Mouse (Mus musculus): ENCODE measurements around the gene Slc34a1.

Slc34a1 gene

DNA sequence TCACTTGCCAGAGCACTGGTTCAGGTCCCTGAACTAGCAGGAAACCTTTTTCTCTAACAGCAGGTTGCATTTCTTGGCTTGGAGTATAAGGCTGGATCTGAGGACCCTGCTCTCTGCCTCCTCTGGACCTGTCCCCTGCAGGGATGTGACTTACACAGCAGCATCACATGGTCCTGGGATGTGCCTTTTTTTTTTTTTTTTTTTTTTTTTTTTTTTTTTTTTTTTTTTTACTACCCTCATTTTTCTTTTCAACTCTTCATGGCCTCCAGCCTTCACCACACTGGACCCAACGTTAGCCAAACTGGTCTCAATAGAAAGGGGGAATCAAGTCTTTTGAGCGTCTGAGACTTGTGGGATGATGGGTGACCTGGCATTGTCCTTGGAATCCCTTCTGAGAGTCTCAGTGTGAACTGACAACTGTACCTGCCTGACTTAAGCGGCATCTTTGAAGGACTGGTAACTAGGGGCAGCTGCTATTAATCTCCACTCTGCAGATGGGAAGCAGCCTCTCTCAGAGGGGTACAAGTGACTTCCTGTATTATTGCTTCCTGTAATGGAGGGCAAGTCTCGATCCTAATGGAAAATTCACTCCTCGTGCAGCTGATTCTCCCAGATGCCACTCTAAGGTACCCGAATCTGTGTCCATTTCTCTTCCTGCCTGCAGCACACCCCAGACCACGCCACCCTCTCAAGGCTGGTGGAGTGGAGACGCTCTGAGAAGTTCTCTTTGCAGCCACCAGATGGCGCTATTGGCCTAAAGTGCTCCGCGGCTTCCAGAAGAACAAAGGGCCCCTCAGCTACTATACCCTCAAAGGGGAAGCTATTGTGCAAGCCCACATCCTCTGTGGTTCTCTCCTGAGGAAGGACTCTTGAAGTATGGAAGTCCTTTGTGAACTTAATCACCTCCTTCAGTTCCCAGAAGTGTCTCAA lies 7.1 kb downstream of the Slc34a1 start:
- DNase-seq (ENCODE audit: low read depth), result peak; percentile 94

DNA sequence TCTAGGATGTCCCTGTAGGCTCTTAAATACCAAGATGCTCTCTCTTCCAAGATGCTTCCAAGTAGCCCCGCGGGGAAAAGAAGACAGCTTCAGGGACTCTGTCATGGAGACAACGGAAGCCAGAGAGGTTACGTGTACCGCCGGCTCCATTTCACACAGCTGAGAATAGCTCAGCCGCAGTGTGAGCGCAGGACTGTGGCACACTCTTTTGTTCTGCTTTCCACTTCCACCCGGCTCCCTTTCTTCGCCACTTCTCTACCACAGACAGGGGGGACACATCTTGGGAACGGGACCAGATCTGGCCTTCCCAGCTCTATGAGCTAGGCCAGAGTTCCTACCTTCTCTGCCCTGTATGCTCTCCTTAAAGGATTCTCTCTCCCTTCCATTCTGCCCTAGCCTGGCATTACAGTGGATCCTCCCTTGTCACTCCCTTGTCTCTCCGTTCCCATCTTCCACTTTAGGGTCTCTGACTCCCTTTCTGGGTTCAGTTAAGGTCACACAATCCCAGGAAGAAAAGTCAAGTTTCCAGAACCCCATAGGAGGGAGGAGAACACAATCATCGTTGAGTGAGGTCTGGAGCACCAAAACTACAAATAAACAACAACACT lies 7.9 kb downstream of the Slc34a1 start:
- DNase-seq (ENCODE audit: low read depth), result no peak

DNA sequence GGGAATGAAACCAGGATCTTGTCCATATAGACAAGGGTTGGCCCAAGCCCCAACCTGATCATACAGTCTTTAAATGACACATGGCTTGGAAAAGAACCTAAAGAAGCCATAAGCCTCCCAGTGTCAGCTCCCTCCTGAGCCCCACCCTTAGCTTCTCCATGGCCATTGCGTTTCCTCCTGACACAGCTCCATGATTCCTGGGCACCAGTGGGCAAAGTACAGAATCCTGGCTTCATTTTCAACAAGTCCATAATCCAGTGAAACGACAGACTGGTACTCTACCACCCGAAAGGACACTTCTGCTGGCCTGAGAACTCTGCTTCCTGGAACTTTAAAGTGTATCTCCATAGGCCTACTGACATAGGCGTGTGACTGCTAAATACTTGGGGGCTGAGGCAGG lies 9.4 kb downstream of the Slc34a1 start:
- DNase-seq (ENCODE audit: low read depth), result no peak

DNA sequence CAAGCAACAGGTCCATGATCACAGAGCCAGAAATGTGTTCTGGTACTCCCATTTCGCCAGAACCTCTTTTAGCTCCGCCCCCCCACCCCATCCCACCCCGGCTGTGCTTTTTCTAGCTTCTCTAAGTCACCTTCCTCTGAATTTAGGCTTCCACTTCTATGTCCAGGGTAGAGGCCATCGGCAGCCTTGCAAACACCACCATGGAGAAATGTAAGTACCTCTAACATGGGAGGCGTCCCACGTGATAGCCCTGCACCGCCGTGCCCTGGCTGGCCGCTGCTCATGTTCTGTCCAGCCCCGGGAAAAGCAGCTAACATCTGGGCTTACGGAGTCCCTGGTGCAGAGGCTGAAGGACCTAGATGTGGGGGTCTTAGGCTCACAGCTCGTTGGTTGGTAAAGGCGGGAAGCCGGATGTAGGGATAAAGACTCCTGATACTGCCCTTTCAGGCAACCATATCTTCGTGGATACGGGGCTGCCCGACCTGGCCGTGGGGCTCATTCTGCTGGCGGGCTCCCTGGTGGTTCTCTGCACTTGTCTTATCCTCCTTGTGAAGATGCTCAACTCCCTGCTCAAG lies 10.6 kb downstream of the Slc34a1 start:
- DNase-seq (ENCODE audit: low read depth), result no peak

DNA sequence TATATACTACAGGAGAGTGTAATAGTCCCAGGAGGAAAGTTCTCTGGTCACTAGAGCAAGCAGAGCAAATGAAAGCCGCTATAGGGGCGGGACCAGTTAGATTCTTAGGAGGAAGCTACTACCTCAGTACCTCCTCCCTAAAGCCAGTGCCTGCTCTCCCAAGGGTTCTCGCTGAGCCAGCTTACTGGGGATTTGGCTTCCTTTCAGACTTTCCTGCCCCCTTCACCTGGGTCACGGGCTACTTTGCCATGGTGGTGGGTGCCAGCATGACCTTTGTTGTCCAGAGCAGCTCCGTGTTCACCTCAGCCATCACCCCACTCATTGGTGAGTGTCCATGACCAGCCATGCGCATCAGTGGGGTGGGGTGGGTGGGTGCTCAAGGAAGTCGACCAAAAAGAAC lies 13.8 kb downstream of the Slc34a1 start:
- DNase-seq (ENCODE audit: low read depth), result no peak

DNA sequence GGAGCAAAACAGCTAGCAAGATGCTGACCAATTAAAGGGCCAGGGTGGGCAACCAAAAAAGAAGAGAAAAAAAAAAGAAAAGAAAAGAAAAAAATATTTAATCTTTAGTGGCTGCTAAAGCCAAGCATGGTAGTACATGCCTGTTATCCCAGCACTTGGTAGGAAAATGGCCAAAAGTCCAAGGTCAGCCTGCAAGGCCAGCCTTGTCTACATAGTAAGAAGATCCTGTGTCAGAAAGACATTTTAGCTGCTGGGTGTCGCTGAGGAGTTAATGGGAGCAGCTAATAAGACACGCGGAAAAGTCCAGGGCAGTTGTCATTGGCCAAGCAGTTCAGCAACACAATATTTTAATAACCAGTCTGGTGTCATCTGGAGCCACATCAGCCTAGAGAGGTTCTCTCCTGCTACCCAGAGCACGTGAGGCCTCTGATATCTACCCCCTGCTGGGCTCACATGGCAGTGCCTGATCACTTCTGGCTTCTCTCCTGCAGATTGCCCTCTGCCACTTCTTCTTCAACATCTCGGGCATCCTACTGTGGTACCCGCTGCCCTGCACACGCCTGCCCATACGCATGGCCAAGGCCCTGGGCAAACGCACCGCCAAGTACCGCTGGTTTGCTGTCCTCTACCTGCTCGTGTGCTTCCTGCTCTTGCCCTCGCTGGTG lies 14.8 kb downstream of the Slc34a1 start:
- DNase-seq (ENCODE audit: low read depth), result no peak

DNA sequence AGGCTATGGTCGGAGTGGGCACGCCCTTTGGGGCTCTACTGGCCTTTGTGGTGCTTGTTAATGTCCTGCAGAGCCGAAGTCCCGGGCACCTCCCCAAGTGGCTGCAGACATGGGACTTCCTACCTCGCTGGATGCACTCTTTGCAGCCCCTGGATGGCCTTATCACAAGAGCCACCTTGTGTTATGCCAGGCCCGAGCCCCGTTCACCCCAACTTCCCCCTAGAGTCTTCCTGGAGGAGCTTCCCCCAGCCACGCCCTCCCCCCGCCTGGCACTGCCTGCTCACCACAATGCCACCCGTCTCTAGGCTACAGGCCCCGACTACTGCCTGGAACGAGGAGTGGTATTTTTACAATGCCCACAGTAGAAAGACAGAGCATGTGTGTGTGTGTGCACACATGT lies 15.3 kb downstream of the Slc34a1 start:
- DNase-seq (ENCODE audit: low read depth), result no peak

DNA sequence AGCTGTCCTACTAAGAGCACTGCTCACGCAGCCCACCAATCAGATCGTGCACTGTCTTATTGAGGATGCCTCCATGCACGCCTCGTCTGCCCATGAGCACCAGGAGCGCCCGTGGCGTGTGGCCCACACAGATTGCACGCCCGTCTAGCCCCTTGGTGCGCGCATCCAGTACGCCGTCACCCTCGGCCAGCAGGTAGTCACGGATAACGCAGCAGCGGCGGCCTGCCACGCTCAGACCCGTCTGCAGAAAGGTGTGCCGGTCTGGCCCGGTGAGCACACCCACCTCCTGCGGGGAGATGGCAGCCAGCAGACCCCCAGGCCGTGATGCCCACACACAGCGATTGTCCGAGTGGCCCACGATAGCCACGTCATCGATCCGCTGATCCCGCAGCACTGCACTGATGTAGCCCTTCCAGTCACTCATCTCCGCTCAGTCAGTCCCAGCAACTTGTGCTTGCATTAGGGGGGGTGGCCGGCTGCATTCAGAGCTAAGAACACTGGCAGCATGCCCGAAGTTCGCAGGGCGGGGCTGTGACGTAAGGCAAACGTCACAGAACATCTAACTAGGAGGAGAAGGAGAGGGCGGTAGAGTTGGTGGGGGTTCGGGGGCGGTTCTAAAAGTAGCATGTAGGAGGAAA lies 16.9 kb downstream of the Slc34a1 start, which contains the start of gene Pfn3:
Pfn3 (minus strand) TSS at position 490 of the 638 bp plus-strand sequence.
- DNase-seq (ENCODE audit: low read depth), result no peak

DNA sequence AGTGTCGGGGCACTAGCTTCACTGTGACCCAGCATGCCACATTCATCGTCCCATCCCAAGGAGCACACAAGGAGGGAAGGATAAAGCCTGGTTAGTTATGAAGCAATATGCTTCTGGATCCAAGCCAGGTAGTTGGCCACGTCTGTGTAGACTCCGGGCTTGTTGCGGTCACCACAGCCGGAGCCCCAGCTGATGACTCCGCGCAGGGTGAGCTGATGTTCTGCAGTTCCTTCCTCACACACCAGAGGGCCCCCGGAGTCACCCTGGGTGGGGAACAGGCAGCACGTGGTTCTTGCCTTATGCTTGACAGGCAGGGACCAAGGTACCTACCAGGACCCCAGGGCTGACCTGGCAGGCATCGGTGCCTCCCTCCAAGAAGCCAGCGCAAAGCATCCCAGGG lies 20.0 kb downstream of the Slc34a1 start:
- peak; percentile 93 for DNase-seq (ENCODE audit: low read depth)

DNA sequence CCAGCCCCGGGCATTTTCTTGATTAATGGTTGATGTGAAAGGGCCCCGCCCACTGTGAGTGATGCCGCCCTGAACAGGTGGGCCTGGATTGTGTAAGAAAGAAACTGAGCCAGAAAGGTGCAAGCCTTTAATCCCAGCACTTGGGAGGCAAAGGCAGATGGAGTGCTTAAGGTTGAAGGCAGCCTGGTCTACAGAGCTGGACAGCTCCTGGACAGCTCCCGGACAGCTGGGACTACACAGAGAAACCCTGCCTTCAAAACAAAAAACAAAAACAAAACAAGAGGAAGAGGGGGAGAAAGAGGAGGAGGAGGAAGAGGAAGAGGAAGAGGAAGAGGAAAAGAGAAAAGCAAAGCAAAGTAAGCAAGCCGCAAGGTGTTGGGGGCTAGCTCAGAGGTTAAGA lies 21.2 kb downstream of the Slc34a1 start:
- DNase-seq (ENCODE audit: low read depth), result no peak

DNA sequence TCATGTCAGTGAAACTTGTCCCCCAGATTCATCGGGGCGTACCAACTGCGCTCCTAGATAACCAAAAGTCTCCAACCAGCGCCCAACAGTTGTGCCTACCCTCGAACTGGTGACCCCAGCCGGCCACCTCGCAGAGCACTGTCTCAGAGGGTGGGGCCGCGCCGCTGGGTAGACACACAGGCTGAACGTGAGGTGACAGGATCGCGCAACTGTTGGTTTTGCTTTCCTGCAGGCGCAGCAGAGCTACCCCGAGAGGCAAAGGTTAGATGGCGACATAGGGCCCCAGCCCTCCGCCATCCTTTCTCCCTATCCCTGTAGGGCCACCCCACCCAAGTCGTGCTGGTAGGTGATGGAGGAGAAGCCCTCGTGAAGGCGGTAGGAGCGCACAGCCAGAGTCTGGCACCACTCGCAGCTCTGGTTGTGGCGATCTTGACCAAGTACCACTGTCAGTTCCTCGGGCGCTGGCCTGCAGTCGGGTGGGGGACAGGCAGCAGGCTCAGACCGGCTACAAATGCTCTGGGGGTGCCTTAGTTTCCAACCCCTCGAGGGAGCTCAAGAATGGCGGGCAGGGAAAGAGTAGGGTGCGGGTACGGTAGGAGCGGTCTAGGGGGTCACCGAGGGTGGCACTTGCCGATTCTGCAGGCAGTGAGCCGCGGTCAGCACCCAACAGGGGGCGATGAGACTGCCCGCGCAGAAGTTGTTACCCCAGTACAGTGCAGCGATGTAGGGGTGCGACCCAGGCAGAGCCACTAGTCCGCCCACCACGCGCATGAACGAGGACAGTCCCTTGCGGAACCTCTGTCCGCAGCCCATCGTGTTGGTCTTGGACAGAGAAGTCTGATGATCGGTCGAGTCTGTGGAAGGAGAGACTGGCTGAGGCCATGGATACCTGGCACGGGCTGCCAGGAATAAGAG lies 22.3 kb downstream of the Slc34a1 start:
- DNase-seq (ENCODE audit: low read depth), result peak; percentile 43

DNA sequence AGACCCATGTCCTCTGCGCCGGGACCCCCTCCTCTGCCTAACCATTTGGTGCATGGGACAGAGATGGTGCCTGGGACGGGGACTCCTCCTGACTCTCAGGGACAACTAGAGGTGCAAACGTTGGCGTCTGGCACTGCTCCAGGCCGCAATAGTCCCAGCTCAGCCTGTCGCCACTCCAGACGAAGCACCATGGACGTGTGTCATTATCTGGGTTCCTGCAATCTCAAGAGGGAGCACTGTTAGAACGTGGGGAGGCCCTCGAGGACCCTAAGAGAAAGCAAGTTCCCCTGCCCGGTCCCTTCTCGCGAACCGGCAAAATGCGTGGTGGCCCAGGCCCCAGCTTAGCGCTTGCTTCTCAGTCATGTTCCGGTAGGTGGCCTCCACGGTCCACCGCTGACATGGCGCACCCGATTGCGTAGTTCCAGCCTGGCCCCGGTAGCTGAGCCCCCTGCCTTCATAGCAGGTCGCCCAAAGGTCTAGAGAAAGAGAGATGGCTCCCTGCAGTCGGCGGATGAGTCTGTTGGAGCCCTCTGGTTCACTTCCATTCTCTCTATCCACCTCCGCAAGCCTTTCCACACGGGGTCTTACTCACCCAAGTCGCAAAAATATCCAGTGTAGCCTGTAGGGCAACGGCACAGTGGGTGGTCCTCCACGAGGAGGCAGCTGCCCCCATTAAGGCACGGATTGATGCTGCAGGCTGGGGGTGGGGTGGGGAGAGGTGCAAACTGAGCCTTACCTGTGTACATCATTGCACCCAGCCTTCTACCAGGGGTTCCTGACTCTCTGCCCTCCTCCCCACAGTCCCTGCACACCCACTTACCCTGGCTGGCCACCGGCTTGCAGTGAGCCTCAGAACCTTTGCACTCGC lies 23.2 kb downstream of the Slc34a1 start:
- peak; percentile 90 for DNase-seq (ENCODE audit: low read depth)

DNA sequence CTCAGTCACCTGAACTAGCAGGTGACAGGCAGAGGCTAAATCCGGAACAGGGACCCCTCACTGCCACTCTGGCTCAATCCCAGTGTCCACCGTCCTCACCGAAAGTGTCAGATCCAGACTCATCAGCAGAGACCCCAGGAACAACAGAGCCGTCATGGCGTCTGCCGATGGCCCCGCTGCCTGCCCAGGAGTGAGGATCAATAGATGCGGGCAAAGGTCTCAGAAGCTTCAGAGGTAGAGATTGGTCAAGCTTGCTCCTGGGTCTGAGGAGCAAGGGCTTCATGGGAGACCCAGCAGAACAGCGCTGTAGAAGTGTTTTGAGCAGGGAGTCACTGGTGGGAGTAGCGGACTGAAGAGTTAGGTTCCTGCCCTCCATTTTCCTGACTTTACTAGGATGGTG lies 28.6 kb downstream of the Slc34a1 start, which contains the start of gene F12:
F12 (minus strand) TSS at position 181 of the 400 bp plus-strand sequence.
- DNase-seq (ENCODE audit: low read depth), result no peak

DNA sequence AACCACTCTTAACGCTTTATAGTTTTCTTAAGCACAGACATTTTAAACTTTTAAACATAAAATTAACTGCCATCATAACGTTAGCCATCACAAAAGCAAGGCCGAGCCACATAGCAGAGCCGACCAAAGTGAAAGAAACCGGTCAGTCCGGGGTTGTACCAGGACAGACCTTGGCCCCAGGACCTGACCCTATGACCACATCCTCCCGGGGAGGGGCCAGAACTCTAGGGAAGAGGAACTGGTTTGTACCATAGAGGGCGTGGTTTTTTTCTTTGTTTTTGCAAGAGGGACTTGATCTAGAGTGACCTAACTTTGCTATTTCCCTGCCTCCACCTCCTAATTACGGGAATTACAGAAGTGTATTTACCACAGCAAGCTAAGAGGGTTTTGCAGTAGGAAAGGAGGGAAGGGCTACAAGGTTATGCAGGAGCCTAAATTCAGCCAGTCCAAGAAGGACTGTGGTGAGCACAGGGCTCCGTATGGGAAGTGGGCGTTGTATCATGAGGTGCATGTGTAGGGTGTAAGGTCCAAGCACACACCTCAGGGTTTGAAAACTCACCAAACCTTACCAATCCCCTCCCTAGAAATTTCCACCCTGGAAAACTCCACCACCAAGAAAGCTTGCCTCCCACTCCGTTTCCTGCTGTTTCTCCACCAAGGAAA lies 31.4 kb downstream of the Slc34a1 start:
- no peak for DNase-seq (ENCODE audit: low read depth)

DNA sequence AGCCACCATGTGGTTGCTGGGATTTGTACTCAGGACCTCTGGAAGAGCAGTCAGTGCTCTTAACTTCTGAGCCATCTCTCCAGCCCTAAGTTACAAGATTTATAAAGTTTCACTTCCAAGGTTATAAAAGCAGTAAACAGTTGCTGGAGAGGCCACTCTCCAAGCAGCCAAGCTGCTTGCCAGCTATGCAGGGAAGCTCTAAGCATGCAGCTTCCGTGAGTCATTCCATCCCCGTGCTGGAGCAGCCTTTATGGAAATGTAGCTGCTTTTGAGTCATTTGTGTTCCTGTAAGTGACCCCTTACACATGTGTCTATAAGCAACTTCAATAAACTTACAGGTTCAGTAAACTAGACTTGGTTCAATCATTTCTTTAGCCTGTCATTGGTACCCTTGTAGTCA lies 32.6 kb downstream of the Slc34a1 start:
- DNase-seq (ENCODE audit: low read depth), result no peak

DNA sequence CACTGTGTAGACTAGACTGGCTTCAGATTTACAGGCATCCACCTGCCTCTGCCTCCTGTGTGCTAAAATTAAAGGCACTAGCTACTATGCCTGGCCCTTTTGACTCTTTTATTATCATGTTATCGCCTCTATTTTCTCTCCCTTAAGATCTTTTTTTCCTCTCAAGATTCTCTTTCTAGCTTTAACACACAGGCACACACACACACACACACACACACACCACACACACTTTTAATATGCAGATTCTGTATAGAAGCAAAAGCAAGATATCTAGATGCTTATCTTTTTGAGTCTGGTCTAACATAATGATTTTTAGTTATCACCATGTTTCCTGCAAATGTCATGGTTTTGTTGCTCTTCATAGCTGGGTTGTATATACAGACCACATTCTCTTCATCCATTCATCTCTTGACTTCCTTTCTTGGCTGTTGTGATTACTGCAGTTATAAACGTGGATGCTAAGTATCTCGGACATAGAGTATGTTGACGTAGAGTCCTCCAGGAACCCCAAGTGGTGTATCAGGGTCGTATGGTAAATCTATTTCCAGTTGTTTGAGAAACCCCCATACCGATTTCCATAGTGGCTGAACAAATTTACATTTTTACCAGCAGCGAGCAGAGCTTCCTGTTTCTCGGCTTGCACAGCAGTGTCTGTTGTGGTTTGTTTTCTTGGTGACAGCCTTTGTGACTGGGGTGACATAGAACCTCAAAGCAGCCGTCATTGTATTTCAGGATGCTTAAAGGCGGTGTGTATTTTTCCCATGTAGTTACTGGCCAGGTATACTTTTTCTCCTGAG lies 34.1 kb downstream of the Slc34a1 start:
- DNase-seq (ENCODE audit: low read depth), result peak; percentile 89

DNA sequence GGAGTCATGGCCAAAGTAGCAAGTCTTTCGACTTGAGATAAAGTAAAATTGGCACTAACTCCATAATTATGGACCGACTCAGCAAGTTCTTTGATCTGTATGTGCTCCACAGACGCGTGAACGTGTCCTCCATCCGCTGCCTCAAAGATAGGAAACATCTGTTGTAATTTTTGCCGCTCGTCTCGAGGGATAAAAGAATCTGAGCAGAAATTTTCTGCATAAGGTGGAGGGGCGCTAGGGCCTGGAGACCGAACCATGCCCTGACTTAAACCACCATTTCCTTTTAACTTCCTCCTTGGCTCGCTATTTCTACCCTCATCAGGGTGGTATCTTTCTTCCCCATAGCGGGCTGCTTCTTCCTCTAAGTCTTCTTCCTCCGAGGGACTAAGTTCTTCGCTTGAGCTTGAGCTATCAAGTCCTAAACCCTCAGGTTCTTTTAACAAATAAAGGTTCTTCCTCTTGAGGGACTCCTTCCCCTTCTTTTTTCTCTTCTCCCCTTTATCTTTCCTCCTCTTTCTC lies 39.2 kb downstream of the Slc34a1 start:
- DNase-seq (ENCODE audit: low read depth), result peak; percentile 48

DNA sequence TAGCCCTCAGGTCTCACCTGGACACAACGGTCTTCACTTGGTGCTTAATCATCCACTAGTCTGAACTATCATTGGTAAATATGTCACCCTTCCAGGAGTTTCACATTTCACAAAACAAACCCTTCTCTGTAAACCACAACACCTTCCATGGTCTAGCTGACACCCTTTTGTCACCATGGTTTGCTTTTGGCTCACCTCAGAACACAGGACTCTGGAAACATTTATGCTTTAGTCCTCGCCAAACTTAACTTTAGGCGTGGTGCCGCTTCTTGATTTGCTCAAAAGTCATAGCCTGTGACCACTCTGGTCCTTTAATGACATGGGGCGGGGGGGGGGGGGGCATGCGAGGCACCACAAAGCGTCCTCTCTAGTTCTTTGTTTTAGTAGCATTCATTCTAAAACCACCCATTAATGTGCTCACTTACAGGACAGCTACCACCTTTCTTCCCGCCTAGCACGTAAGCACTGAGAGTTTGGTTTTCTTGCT lies 45.9 kb downstream of the Slc34a1 start:
- DNase-seq (ENCODE audit: low read depth), result peak; percentile 83

All from naive thymus-derived CD4-positive, alpha-beta T cell, adult 2 months (primary cell).